Mouse (Mus musculus) frontal cortex, postnatal 14 days (tissue): Measurements from ENCODE around the gene Znrd1as.

Source experiments
- DNase-seq, 2 experiments: peaks; one replicate each; pipeline ENCODE4 v3.0.0; 2022; ENCODE audit warnings: low spot score in 2 of 2

Znrd1as gene

GRCm38 (mm10) chr17:36995448-36995847 is 37.1 kb downstream of the Znrd1as start:
- no peak for DNase-seq

- DNase-seq = peak; percentile 35 to 69
Observed at GRCm38 (mm10) chr17:36997033-36997735, 38.8 kb downstream of the Znrd1as start.

- DNase-seq = no peak
Observed at GRCm38 (mm10) chr17:36998477-36998876, 40.1 kb downstream of the Znrd1as start.

- no peak for DNase-seq
Observed at GRCm38 (mm10) chr17:37000863-37001262, 42.5 kb downstream of the Znrd1as start, which contains the start of gene Zfp57. Gene Zfp57 (plus strand): TSS chr17:37001163.

GRCm38 (mm10) chr17:37002364-37003330 is 44.3 kb downstream of the Znrd1as start:
- DNase-seq = peak in 1 of 2 experiments; percentile 35

GRCm38 (mm10) chr17:37003366-37003765 is 45.0 kb downstream of the Znrd1as start:
- no peak for DNase-seq

GRCm38 (mm10) chr17:37008161-37008560 is 49.8 kb downstream of the Znrd1as start:
- DNase-seq = no peak

GRCm38 (mm10) chr17:37009460-37010042 is 51.2 kb downstream of the Znrd1as start:
- no peak for DNase-seq

GRCm38 (mm10) chr17:37011719-37012118 is 53.3 kb downstream of the Znrd1as start:
- no peak for DNase-seq

GRCm38 (mm10) chr17:37012141-37012540 is 53.7 kb downstream of the Znrd1as start:
- no peak for DNase-seq
